Mouse (Mus musculus) small intestine, adult 2 months (tissue): ENCODE measurements around the gene Pard3.

Source experiments
- CTCF ChIP-seq: fragments of 200-500 bp; IDR thresholded peaks from 2 replicates; pipeline ENCODE4 v1.5.1; 2012; ENCODE audit warnings: low read depth, mild to moderate bottlenecking, control low read depth, inconsistent platforms, low read length, moderate library complexity, mixed read lengths; ENCODE audit not compliant: insufficient replicate concordance, insufficient read length; ENCODE audit errors: extremely low read depth
- POLR2A ChIP-seq: fragments of 200-500 bp; IDR thresholded peaks from 2 replicates; pipeline ENCODE4 v1.6.1; 2012; ENCODE audit warnings: low read depth, mild to moderate bottlenecking, control low read depth, inconsistent platforms, low read length, moderate library complexity

DNA sequence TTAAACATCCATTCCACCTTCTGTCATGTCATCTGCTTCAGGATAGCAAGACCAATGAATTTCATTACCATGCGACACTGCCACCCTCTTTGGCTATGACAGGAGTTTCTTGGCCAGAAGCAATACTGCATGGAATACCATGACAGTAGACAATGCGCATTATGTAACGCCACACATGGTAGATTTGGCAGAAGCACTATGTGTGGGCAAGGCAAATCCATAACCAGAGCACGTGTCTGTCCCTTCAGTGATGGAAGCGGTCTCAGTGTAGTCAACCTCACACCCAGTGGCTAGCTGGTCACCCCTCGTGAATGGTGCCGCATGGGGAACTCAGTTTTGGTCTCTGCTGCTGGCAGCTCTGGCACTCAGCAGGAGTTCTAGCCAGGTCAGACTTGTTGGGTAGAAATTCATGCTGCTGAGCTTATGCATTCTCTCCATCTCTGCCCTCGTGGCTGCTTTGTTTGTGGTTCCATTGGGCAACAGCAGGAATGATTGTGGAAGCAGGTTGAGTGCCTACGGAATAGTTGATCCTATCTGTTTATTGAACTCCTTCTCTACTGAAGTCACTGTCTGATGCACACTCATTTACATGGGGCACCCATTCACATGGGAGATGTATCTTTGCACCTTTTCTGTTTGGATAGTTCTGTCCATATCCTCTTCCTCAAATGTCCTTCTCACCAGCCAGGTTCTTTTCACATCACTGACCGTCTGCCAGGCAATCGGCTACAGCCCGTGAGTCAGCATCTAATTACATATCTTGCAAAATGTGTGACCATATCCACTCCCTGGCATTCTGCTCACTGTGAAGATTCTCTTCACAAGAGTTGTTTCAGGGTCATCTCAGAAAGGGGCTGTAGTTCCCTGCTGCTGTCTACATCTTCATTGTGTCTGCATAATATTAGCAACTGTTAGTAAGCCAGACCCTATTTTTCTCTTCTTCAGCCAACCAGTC is 100.9 kb downstream of the Pard3 start:
- TF ChIP-seq CTCF: no peak
- no peak for TF ChIP-seq POLR2A
